Mouse (Mus musculus) neural tube, embryonic 15.5 days (tissue): Measurements from ENCODE around the gene Rbks. TPM values are rescaled to one million over a fixed set of nuclear protein-coding genes. Genes with fewer than 3 reads are reported as not detected.

ENCODE experiments used
- ATAC-seq: fragments of 200-750 bp; cut with Nextera tagmentation; 2 replicates; pipeline ENCODE4 v1.8.0; 2017; ENCODE audit warnings: mild to moderate bottlenecking, moderate TSS enrichment, moderate library complexity; ENCODE audit not compliant: low FRiP score
- H3K27ac ChIP-seq: fragments of 300-500 bp; sonication (generic); replicated peaks from 2 replicates; pipeline ENCODE4 v1.5.1; 2015; ENCODE audit warnings: mild to moderate bottlenecking, inconsistent platforms
- H3K27me3 ChIP-seq: fragments of 300-500 bp; sonication (generic); replicated peaks from 2 replicates; pipeline ENCODE4 v1.6.1; 2015; ENCODE audit warnings: inconsistent platforms
- H3K36me3 ChIP-seq: fragments of 300-500 bp; sonication (generic); 2 replicates; pipeline ENCODE4 v1.6.1; 2015; ENCODE audit warnings: inconsistent platforms
- H3K4me1 ChIP-seq: fragments of 300-500 bp; sonication (generic); 2 replicates; pipeline ENCODE4 v1.6.1; 2015; ENCODE audit warnings: inconsistent platforms
- H3K4me2 ChIP-seq: fragments of 300-500 bp; sonication (generic); 2 replicates; pipeline ENCODE4 v1.6.1; 2015; ENCODE audit warnings: inconsistent platforms, mild to moderate bottlenecking, moderate library complexity
- H3K4me3 ChIP-seq: fragments of 300-500 bp; sonication (generic); replicated peaks from 2 replicates; pipeline ENCODE4 v1.5.1; 2015; ENCODE audit warnings: mild to moderate bottlenecking, inconsistent platforms
- H3K9ac ChIP-seq: fragments of 300-500 bp; sonication (generic); replicated peaks from 2 replicates; pipeline ENCODE4 v1.6.1; 2015; ENCODE audit warnings: mild to moderate bottlenecking, inconsistent platforms
- H3K9me3 ChIP-seq: fragments of 300-500 bp; sonication (generic); replicated peaks from 2 replicates; pipeline ENCODE4 v1.6.1; 2016; ENCODE audit warnings: inconsistent platforms
- WGBS: fragments of 180-500 bp; shearing (Covaris S2); methylation state at CpG from one replicate; pipeline ENCODE4 v1.1.7; 2015; ENCODE audit warnings: mixed read lengths; 5-methylcytosine and 5-hydroxymethylcytosine counted together
- polyA plus RNA-seq: library from polyadenylated mRNA; unstranded; fragments of >200 nt; fragmentation: Nextera tagmentation; extraction: Ambion mirVana; gene quantifications from 2 replicates; pipeline ENCODE4 v1.2.1, GENCODE M21; 2015

The Rbks gene
- 2.3 and 4.9 TPM in 2 replicates for polyA plus RNA-seq

DNA sequence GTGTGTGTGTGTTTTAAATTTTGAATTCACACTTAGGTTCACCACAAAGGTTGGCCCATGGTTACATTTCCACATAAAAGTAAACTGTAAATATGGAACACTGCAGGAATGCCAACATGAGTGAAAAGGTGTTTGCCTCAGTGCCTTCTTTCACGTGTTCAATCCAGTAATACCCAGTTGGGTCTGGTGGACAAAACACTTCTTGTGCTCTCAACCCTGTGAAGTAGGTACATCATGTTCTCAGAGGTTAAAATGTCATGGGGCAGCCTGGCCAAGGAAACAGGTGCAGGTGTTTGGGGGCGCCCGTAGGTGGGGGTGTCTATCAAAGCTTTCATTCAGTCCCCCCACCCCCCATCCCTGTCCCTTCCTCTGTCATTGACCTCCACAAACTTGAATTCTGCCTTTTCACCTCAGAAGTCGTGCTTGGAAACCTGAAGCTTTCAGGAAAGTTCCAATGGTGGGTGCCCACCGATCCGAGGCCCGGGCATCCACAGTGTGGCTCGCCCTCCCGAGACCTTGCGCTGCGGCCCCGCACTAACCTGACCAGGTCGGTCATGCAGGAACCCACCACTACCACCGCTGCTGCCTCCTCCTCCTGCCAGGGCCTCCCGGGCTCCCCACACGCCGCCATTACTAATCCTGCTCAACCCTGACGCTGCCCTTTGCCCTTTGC is at the start of gene Rbks:
TSS of gene Rbks (minus strand) at position 657 of the 673 bp plus-strand sequence.
- H3K4me1 ChIP-seq, result peaks cover 14% of the 10 kb centered on the region
- peak within 1 kb of the TSS; percentile 89 for H3K4me3 ChIP-seq
- H3K27me3 ChIP-seq, result no peaks in the 10 kb centered on the region
- no peaks in the 10 kb centered on the region for H3K9me3 ChIP-seq
- H3K36me3 ChIP-seq, result no peaks in the 10 kb centered on the region
- 9% methylated on average over 17 of the region's 18 CpGs for WGBS
- H3K4me2 ChIP-seq, result peak within 1 kb of the TSS; percentile 68
- ATAC-seq, result no peak
- H3K27ac ChIP-seq, result peak within 1 kb of the TSS; percentile 96
- H3K9ac ChIP-seq, result peak within 1 kb of the TSS; percentile 92

DNA sequence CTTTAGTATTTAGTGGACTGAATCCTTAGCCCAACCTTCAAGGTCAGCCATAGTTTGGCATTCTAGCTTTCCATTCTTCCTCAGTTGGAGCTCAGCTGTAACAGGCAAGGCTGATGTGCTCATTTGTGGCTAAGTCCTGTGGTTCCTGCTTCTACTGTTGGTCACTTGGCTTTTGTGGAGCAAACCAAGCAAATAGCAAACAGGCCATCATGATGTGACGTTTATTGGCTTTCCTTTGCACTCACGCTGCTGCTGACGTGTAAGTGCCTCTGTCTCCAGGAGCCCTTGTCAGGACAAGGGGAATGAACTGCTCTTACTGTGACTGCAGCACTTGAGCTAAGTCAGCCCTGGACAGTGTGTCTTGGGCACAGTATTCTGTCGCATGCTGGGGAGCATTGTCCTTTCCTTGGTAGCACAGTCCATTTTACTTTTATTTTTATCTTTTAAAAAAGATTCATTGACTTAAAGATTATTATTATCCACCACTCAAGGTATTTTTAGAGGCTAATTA is 45.1 kb upstream of the Rbks start:
- Histone ChIP-seq H3K9ac (no peak overlapping the region), H3K4me3 (no peak overlapping the region), H3K4me2 (no peak overlapping the region), H3K27ac (no peak overlapping the region), H3K4me1 (no peaks in the 10 kb centered on the region), H3K27me3 (no peaks in the 10 kb centered on the region), H3K36me3 (no peaks in the 10 kb centered on the region), H3K9me3 (no peaks in the 10 kb centered on the region)
- ATAC-seq, result no peak
- WGBS, result 55% methylated on average over 4 of the region's 4 CpGs

DNA sequence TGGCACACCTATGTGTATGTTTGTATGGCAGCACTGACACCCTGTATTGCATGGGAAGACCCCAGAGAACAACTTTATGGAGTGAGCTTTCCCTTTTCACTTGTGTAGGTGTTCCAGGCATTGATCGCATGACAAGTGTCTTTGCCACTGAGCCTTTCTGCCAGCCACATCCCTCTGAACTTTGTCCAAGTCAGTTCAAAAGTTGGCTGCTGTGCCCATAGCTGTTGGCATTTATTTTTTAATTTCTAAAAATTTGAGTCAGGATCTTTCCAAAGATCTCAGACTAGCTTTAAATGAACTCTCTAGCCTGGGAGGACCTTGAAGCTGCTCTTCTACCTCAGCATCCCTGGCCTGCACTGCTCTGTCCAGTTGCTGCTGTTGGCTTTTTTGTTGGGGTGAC is 44.5 kb upstream of the Rbks start:
- no peak overlapping the region for H3K9ac ChIP-seq
- WGBS, result 98% methylated on average over 1 of the region's 1 CpGs
- H3K4me3 ChIP-seq, result no peak overlapping the region
- no peaks in the 10 kb centered on the region for H3K4me1 ChIP-seq
- ATAC-seq, result no peak
- H3K27ac ChIP-seq, result no peak overlapping the region
- no peak overlapping the region for H3K4me2 ChIP-seq
- no peaks in the 10 kb centered on the region for H3K36me3 ChIP-seq
- H3K9me3 ChIP-seq, result no peaks in the 10 kb centered on the region
- H3K27me3 ChIP-seq, result no peaks in the 10 kb centered on the region

DNA sequence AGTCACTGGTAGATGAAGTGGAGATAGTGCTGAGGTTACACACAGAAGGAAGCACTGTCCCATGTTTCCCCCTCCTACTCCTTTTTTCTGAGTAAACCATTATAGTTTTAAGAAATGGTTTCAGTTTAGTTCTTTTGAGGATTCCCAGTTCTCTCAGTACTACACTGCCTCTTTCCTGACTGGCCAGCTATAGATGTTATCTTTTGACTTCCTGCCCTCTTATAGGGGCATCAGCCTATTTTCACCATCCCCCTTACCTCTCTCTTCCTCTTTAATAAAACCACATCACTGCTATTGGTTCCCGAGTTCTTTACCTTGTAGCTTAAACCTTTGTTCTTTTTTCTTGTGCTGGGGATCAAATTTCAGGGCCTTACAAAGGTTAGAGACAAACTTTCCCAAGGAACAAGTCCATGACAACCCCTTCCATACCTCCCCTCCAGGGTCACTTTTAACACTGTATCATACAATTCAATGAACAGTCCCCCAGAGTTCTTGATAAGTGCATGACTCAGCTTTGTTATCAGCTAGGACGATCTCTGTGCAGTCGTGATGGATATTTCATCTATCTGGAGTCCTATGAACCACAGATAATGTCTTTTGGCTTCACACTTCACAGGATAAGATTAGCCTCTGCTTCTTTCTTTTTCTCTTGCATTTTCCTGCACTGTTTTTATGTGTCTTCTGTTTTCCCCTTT is 35.4 kb upstream of the Rbks start:
- Histone ChIP-seq H3K4me3 (no peak overlapping the region), H3K4me2 (no peak overlapping the region), H3K27ac (no peak overlapping the region), H3K4me1 (no peaks in the 10 kb centered on the region), H3K27me3 (no peaks in the 10 kb centered on the region), H3K36me3 (no peaks in the 10 kb centered on the region), H3K9ac (no peak overlapping the region), H3K9me3 (no peaks in the 10 kb centered on the region)
- ATAC-seq, result no peak
- WGBS, result 54% methylated on average over 3 of the region's 3 CpGs

DNA sequence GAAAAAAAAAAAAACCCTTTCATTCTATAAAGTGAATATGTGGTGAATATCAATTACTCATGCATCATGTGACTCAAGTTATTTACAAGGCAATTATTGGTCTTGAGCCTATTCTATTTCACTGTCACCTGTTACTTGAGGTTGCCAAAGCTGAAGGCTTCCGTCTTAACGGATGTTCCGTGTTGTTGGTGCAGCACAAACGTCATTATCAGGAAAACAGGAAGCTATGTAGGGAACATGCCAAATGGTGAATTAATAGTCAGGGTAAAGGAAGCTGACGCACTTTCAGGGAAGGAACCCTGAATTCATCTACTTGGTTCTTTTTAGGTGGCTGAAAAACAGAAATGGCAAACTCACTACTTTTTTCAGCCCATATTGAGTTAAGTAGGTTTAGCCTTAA is 30.0 kb upstream of the Rbks start:
- Histone ChIP-seq H3K4me2 (no peak overlapping the region), H3K27me3 (no peaks in the 10 kb centered on the region), H3K4me3 (no peak overlapping the region), H3K36me3 (no peaks in the 10 kb centered on the region), H3K27ac (no peak overlapping the region), H3K9me3 (no peaks in the 10 kb centered on the region), H3K4me1 (no peaks in the 10 kb centered on the region), H3K9ac (no peak overlapping the region)
- 77% methylated on average over 5 of the region's 5 CpGs for WGBS
- no peak for ATAC-seq

DNA sequence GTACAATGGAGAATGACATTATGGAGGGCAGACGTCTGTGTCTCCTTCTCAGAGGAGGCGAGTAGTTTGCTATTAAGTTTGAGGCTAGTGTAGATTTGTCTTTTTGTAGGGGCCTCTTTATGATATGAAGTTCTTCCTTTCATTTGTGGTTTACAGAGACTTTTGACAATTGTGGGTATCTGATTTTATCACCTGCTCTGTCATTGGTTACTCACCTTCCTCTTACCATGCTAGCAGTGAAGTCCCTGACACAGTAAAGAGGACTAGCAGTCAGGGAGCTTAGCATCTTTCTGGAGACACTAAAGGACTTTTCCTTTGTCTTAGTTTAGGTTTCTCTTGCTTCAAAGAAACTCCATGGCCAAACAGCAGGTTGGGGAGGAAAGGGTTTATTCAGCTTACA is 28.5 kb upstream of the Rbks start:
- Histone ChIP-seq H3K4me1 (no peaks in the 10 kb centered on the region), H3K27me3 (no peaks in the 10 kb centered on the region), H3K36me3 (no peaks in the 10 kb centered on the region), H3K4me2 (no peak overlapping the region), H3K9me3 (no peaks in the 10 kb centered on the region), H3K9ac (no peak overlapping the region), H3K4me3 (no peak overlapping the region), H3K27ac (no peak overlapping the region)
- ATAC-seq, result no peak
- WGBS, result 75% methylated on average over 2 of the region's 2 CpGs

DNA sequence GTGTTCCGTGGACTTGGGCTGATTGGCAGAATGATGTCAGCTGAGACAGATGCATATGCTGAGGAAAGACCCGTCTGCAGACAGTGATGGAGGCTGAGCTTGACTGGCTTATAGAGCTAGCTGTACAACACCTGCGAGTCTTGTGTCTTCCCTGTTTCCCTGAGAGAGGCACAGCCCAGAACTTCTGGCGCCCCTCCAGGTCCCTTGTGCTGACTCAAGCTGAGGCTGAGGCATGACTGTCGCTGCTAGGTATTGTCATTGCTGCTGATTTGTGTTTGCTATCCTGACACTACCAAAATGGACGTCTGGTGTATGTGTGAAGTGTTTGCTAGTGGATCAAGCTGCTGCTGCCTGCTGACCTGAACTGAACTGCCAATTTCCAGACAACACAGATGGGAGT is 27.1 kb upstream of the Rbks start:
- H3K9ac ChIP-seq, result no peak overlapping the region
- ATAC-seq, result no peak
- no peaks in the 10 kb centered on the region for H3K36me3 ChIP-seq
- H3K27me3 ChIP-seq, result no peaks in the 10 kb centered on the region
- no peak overlapping the region for H3K4me3 ChIP-seq
- no peaks in the 10 kb centered on the region for H3K9me3 ChIP-seq
- H3K4me1 ChIP-seq, result no peaks in the 10 kb centered on the region
- no peak overlapping the region for H3K27ac ChIP-seq
- WGBS, result 70% methylated on average over 6 of the region's 6 CpGs
- H3K4me2 ChIP-seq, result no peak overlapping the region

DNA sequence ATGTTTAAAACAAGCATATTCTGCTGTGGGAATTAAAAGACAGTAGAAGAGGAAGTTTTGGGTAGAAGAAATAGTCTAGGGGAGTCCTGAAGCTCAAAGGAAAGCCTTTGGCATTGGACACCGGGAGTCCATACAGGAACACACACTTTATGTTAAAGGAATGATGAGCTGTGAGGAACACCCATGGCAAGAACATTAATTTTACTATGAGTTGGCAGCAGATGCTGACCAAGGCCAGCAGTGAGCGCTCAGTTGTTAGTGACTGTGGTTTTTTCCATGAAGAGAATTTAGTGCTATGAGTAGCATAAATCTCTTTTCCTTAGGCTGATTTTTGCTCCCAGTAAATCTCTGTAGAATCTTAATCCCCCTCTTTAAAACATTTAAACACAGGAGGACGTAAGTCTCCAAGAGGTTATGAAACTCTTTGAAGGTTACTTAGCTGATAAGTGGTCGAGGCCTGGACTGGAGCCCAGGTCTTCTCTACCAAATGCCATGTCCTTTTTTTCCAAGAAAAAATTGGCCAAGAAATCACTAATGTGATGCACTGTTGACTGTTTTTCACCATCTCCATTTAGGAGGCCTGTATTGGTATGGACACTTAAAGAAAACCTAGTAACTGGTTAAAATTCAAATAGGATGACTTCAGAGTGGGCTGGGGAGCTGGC is 18.2 kb upstream of the Rbks start:
- Histone ChIP-seq H3K4me1 (no peaks in the 10 kb centered on the region), H3K36me3 (no peaks in the 10 kb centered on the region), H3K27me3 (no peaks in the 10 kb centered on the region), H3K9me3 (no peaks in the 10 kb centered on the region), H3K4me3 (no peak overlapping the region), H3K27ac (no peak overlapping the region), H3K9ac (no peak overlapping the region), H3K4me2 (no peak overlapping the region)
- WGBS, result 81% methylated on average over 4 of the region's 4 CpGs
- no peak for ATAC-seq

DNA sequence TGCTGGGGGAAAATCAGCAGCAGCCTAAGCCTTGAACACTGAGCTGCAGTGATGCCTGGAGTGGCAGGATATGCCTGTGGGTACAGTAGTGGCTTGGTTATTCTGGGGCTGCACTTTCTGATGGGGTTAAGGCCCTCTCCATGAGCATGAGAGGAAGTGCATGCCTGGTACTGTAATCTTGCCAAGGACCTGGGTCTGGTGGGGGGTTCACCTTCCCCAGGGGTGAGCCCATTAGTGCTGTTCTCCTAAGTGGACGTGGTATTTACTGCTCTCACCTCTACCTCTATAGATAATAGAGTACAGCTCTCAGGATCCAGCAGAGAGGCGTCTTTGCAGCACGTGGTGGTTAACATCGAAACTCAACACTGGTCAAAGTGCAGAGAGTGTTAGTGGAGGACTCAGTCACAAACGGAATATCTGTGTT is 16.4 kb upstream of the Rbks start:
- 79% methylated on average over 5 of the region's 5 CpGs for WGBS
- Histone ChIP-seq H3K4me1 (no peaks in the 10 kb centered on the region), H3K9ac (no peak overlapping the region), H3K36me3 (no peaks in the 10 kb centered on the region), H3K27me3 (no peaks in the 10 kb centered on the region), H3K4me2 (no peak overlapping the region), H3K27ac (no peak overlapping the region), H3K9me3 (no peaks in the 10 kb centered on the region), H3K4me3 (no peak overlapping the region)
- ATAC-seq, result no peak

DNA sequence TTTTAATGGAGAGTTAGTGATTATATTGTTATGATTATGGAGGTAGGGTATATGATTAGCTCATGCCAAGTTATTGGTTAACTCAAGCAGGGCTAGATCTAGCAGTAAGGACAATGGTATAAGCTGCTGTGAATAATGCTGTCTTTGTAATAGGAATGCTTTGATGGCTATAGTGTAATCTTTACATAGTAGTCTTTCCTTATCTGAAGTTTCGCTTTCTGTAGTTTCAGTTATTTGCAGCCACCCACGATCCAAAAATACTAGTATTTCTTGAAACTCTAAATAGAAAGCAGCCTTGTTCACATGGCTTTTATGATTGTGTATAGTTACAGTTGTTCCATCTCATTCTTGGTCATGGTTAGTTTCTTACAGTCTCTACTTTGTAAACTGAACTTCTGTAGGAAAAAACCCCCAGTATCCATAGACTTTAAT is 15.9 kb upstream of the Rbks start:
- H3K4me3 ChIP-seq, result no peak overlapping the region
- WGBS, result 88% methylated on average over 2 of the region's 2 CpGs
- no peak for ATAC-seq

DNA sequence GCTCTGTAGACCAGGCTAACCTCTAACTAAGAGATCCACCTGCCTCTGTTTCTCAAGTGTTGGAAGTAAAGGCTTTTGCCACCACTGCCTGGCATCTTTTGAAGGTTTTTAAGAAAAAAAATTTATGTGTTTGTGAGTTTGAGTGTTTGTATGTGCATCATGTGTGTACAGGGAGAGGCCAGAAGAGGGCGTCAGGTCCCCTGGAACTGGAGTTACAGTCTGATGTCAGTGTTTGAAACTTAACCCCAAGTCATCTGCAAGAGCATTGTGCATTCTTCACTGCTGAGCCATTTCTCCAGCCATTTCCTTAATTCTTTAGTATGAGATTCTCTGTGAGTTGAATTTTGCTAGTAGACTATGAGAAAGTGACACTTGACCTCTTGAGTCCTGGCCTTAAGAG is 12.0 kb upstream of the Rbks start:
- H3K27ac ChIP-seq, result no peak overlapping the region
- no peak overlapping the region for H3K4me2 ChIP-seq
- H3K27me3 ChIP-seq, result no peaks in the 10 kb centered on the region
- WGBS, result 83% methylated on average over 1 of the region's 1 CpGs
- H3K4me3 ChIP-seq, result no peak overlapping the region
- H3K36me3 ChIP-seq, result no peaks in the 10 kb centered on the region
- no peaks in the 10 kb centered on the region for H3K4me1 ChIP-seq
- ATAC-seq, result no peak
- no peak overlapping the region for H3K9ac ChIP-seq
- no peaks in the 10 kb centered on the region for H3K9me3 ChIP-seq

More for the DNA sequence above, 15.9 kb upstream of the Rbks start:
- Histone ChIP-seq H3K4me1 (no peaks in the 10 kb centered on the region), H3K36me3 (no peaks in the 10 kb centered on the region), H3K27ac (no peak overlapping the region), H3K4me2 (no peak overlapping the region), H3K9me3 (no peaks in the 10 kb centered on the region), H3K27me3 (no peaks in the 10 kb centered on the region), H3K9ac (no peak overlapping the region)

DNA sequence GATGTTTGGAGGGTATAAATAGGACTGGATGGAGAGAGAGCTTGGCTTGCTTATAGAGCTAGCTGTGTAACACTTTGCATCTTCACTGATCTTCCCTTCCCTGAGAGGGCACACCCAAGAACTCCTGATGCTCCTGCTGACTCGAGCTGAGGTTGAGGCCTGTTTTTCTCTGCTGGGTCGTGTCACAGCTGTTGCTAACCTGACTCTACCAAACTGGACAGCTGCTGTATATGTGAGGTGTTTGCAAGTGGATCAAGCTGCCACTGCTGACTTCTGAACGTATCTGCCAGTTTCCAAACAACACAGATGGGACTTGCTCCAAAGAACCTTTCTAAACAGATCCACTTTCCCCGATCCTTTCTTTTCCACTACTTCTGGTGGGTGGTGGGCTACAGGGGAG is 9.4 kb upstream of the Rbks start:
- WGBS, result 88% methylated on average over 4 of the region's 4 CpGs
- no peaks in the 10 kb centered on the region for H3K4me1 ChIP-seq
- no peak overlapping the region for H3K4me3 ChIP-seq
- H3K27ac ChIP-seq, result no peak overlapping the region
- no peak for ATAC-seq
- no peaks in the 10 kb centered on the region for H3K27me3 ChIP-seq
- H3K4me2 ChIP-seq, result no peak overlapping the region
- H3K36me3 ChIP-seq, result no peaks in the 10 kb centered on the region; the same call in 1 of the 2 replicates
- H3K9ac ChIP-seq, result no peak overlapping the region
- H3K9me3 ChIP-seq, result no peaks in the 10 kb centered on the region
